27 mouse cellular contexts compared by ENCODE assay signal in genomic region chr4:116033374-116033773, GRCm38 (mm10). TPM values are rescaled to one million over a fixed set of nuclear protein-coding genes. Genes with fewer than 3 reads are reported as not detected.
DNase-seq lines count a peak whose midpoint lies in the region; ATAC-seq lines count a peak whose summit lies in the region.
"Had no signal": no experiment of that assay in that cellular context is flagged by ENCODE, and none has a peak within 500 bp of the region (broad histone marks: within the 10 kb centered on the region; RNA-seq: fewer than 3 reads in every experiment).

No protein-coding gene starts in this region.

- 84% methylated on average over 5 of the region's 5 CpGs for WGBS in heart, embryonic 11.5 days (ENCODE audit: insufficient replicate concordance)

- DNase-seq in left cerebral cortex, adult 11 months (ENCODE audit: low spot score): peak; percentile 39
- DNase-seq in left cerebral cortex, postnatal 10 days (ENCODE audit: extremely low spot score in 1 of 2, low spot score in 2 of 2): no peak
- DNase-seq in left cerebral cortex, postnatal 14 days (ENCODE audit: low spot score in 2 of 2): peak; percentile 42 to 54
- peak; percentile 32 for DNase-seq in retina, postnatal 1 day
- DNase-seq in right cerebral cortex, postnatal 36 days (ENCODE audit: low spot score in 2 of 2): peak; percentile 62 to 73
- DNase-seq: adrenal gland, adult 8-10 months; cerebellum, adult 8-10 months; cerebellum, postnatal 36 days; gastrocnemius, adult 2 months; heart, postnatal 4 days; kidney, adult 2 months; lung, embryonic 14.5 days; lung, postnatal 36 days; thymus, adult 18-20 months; thymus, postnatal 4 days had no signal

- no peak overlapping the region for H3K9ac ChIP-seq in heart, embryonic 11.5 days (ENCODE audit: low read depth, low read length)
- H3K9ac ChIP-seq: forebrain, embryonic 13.5 days; hindbrain, embryonic 14.5 days; limb, embryonic 15.5 days; liver, embryonic 14.5 days; lung, embryonic 14.5 days; midbrain, embryonic 13.5 days; stomach, embryonic 15.5 days had no signal

- peaks cover 5% of the 10 kb centered on the region for H3K36me3 ChIP-seq in heart, embryonic 11.5 days (ENCODE audit: control insufficient read depth, insufficient read depth, low read length)

- H3K4me3 ChIP-seq in heart, embryonic 11.5 days (ENCODE audit: low read depth, low read length): no peak overlapping the region
- H3K4me3 ChIP-seq: forebrain, embryonic 13.5 days; gastrocnemius, adult 2 months; limb, embryonic 15.5 days; megakaryocyte, embryonic 14.5 days; midbrain, embryonic 13.5 days; stomach, embryonic 15.5 days had no signal

- no peaks in the 10 kb centered on the region for H3K27me3 ChIP-seq in heart, embryonic 11.5 days (ENCODE audit: control insufficient read depth, insufficient read depth, low read length)
- H3K27me3 ChIP-seq: forebrain, embryonic 13.5 days; limb, embryonic 15.5 days; midbrain, embryonic 13.5 days; stomach, embryonic 15.5 days had no signal

- no peak overlapping the region for H3K4me2 ChIP-seq in heart, embryonic 11.5 days
- H3K4me2 ChIP-seq: forebrain, embryonic 13.5 days; hindbrain, embryonic 14.5 days; limb, embryonic 15.5 days; lung, embryonic 14.5 days; midbrain, embryonic 13.5 days; stomach, embryonic 15.5 days had no signal

- no peak overlapping the region for H3K27ac ChIP-seq in heart, embryonic 11.5 days (ENCODE audit: low read depth, low read length)
- H3K27ac ChIP-seq: forebrain, embryonic 13.5 days; gastrocnemius, adult 2 months; hindbrain, embryonic 14.5 days; kidney, postnatal 0 days; limb, embryonic 15.5 days; liver, embryonic 14.5 days; midbrain, embryonic 13.5 days; stomach, embryonic 15.5 days had no signal

- H3K9me3 ChIP-seq in heart, embryonic 11.5 days (replicated peaks; ENCODE audit: control insufficient read depth, low read length): no peaks in the 10 kb centered on the region
- H3K9me3 ChIP-seq: forebrain, embryonic 13.5 days; limb, embryonic 15.5 days; megakaryocyte, embryonic 14.5 days; midbrain, embryonic 13.5 days; stomach, embryonic 15.5 days had no signal

- H3K4me1 ChIP-seq in heart, embryonic 11.5 days (ENCODE audit: control insufficient read depth, insufficient read depth, low read length): no peaks in the 10 kb centered on the region
- H3K4me1 ChIP-seq: forebrain, embryonic 13.5 days; limb, embryonic 15.5 days; megakaryocyte, embryonic 14.5 days; midbrain, embryonic 13.5 days; stomach, embryonic 15.5 days had no signal

- ATAC-seq in heart, embryonic 11.5 days (replicated peaks; ENCODE audit: insufficient number of reproducible peaks, low FRiP score, low TSS enrichment): no peak
- ATAC-seq in granulocyte monocyte progenitor cell, adult 5-6 weeks (replicated peaks; ENCODE audit: poor library complexity, severe bottlenecking): no peak
- ATAC-seq: activated CD4-positive, CD25-positive, alpha-beta regulatory T cell, adult 4 months; forebrain, embryonic 13.5 days; inflammation-experienced regulatory T-cells, adult 6 months; midbrain, embryonic 13.5 days had no signal

- intact Hi-C loops in left cerebral cortex, postnatal 10 days (cut with DNase I): no loop called here
- intact Hi-C loops in left cerebral cortex, postnatal 14 days (cut with DNase I): no loop called here

RNA-seq across cellular contexts. Expression of gene Faah, which starts 15.6 kb away (rescaled TPM):
- 10 to 100 TPM; 70.6 to 70.8 TPM for total RNA-seq in left cerebral cortex, postnatal 10 days (2021)
- 10 to 100 TPM; 86.6 to 90.7 TPM for total RNA-seq in left cerebral cortex, postnatal 14 days (2021)
- polyA plus RNA-seq in heart, embryonic 11.5 days (2014; fragmentation: Nextera tagmentation; extraction: Ambion mirVana): 0.94 and 1.1 TPM in 2 replicates
- 1.8 and 3.6 TPM in 2 replicates for total RNA-seq in granulocyte monocyte progenitor cell, adult 5-6 weeks (2014; fragmentation: Nextera tagmentation)
- total RNA-seq in granulocyte monocyte progenitor cell, adult 5-6 weeks (2017): 1.3 and 2.1 TPM in 2 replicates

RNA-seq across cellular contexts. Expression of gene Nsun4, which starts 20.3 kb away (rescaled TPM):
- total RNA-seq in left cerebral cortex, postnatal 10 days (2021): 1 to 10 TPM; 6.8 to 7.3 TPM
- 1 to 10 TPM; 8.5 to 9.1 TPM for total RNA-seq in left cerebral cortex, postnatal 14 days (2021)
- 25.9 and 27.8 TPM in 2 replicates for polyA plus RNA-seq in heart, embryonic 11.5 days (2014; fragmentation: Nextera tagmentation; extraction: Ambion mirVana)
- total RNA-seq in granulocyte monocyte progenitor cell, adult 5-6 weeks (2014; fragmentation: Nextera tagmentation): 15.0 and 17.0 TPM in 2 replicates
- total RNA-seq in granulocyte monocyte progenitor cell, adult 5-6 weeks (2017): 7.4 and 14.6 TPM in 2 replicates

RNA-seq across cellular contexts. Expression of gene Uqcrh, which starts 41.5 kb away (rescaled TPM):
- 100 to 1,000 TPM; 411 to 421 TPM for total RNA-seq in left cerebral cortex, postnatal 10 days (2021)
- total RNA-seq in left cerebral cortex, postnatal 14 days (2021): 100 to 1,000 TPM; 434 to 435 TPM
- polyA plus RNA-seq in heart, embryonic 11.5 days (2014; fragmentation: Nextera tagmentation; extraction: Ambion mirVana): 941 and 954 TPM in 2 replicates
- total RNA-seq in granulocyte monocyte progenitor cell, adult 5-6 weeks (2014; fragmentation: Nextera tagmentation): 723 and 784 TPM in 2 replicates
- 360 and 561 TPM in 2 replicates for total RNA-seq in granulocyte monocyte progenitor cell, adult 5-6 weeks (2017)

RNA-seq across cellular contexts. Expression of gene Lrrc41, which starts 41.7 kb away (rescaled TPM):
- 10 to 100 TPM; 52.3 to 54.0 TPM for total RNA-seq in left cerebral cortex, postnatal 10 days (2021)
- 10 to 100 TPM; 45.0 to 46.0 TPM for total RNA-seq in left cerebral cortex, postnatal 14 days (2021)
- 61.0 and 61.3 TPM in 2 replicates for polyA plus RNA-seq in heart, embryonic 11.5 days (2014; fragmentation: Nextera tagmentation; extraction: Ambion mirVana)
- total RNA-seq in granulocyte monocyte progenitor cell, adult 5-6 weeks (2014; fragmentation: Nextera tagmentation): 17.9 and 24.3 TPM in 2 replicates
- total RNA-seq in granulocyte monocyte progenitor cell, adult 5-6 weeks (2017): 19.2 and 20.7 TPM in 2 replicates

Comparison
In these comparisons a context has a peak if more than half of its experiments do, and no peak if none do; other contexts are left out.
1. DNase-seq: peak in left cerebral cortex, adult 11 months (single experiment), left cerebral cortex, postnatal 14 days (2 of 2), retina, postnatal 1 day (single experiment) and right cerebral cortex, postnatal 36 days (2 of 2); none in left cerebral cortex, postnatal 10 days (0 of 2).
2. RNA of gene Faah, which starts 15.6 kb away (total RNA-seq): 86.6 to 90.7 TPM in left cerebral cortex, postnatal 14 days and 70.6 to 70.8 TPM in left cerebral cortex, postnatal 10 days; 1.3 to 3.6 TPM in granulocyte monocyte progenitor cell, adult 5-6 weeks; every median in the first group is over 10 times any median in the second.